Mouse (Mus musculus) midbrain, embryonic 11.5 days (tissue): ENCODE data around the gene Mapk11. TPM values are rescaled to one million over a fixed set of nuclear protein-coding genes. Genes with fewer than 3 reads are reported as not detected.

ENCODE experiments used
- ATAC-seq: fragments of 200-750 bp; cut with Nextera tagmentation; 2 replicates; pipeline ENCODE4 v1.8.0; 2017; ENCODE audit warnings: moderate TSS enrichment, moderate library complexity; ENCODE audit not compliant: low FRiP score
- DNase-seq: peaks from one replicate; pipeline ENCODE4 v3.0.0; 2015; ENCODE audit warnings: low spot score; ENCODE audit errors: missing footprints
- H3K27ac ChIP-seq: fragments of 300-500 bp; sonication (generic); 2 replicates; pipeline ENCODE4 v1.5.1; 2014; ENCODE audit warnings: low read depth, low read length
- H3K27me3 ChIP-seq: fragments of 300-500 bp; sonication (generic); 2 replicates; pipeline ENCODE4 v1.6.1; 2014; ENCODE audit warnings: mild to moderate bottlenecking, low read length, moderate library complexity, mixed read lengths; ENCODE audit not compliant: control insufficient read depth, insufficient read depth
- H3K36me3 ChIP-seq: fragments of 300-500 bp; sonication (generic); 2 replicates; pipeline ENCODE4 v1.6.1; 2014; ENCODE audit warnings: mild to moderate bottlenecking, low read length, moderate library complexity, mixed read lengths; ENCODE audit not compliant: control insufficient read depth, insufficient read depth
- H3K4me1 ChIP-seq: fragments of 300-500 bp; sonication (generic); 2 replicates; pipeline ENCODE4 v1.6.1; 2014; ENCODE audit warnings: low read length; ENCODE audit not compliant: control insufficient read depth, insufficient read depth
- H3K4me2 ChIP-seq: fragments of 300-500 bp; sonication (generic); 2 replicates; pipeline ENCODE4 v1.6.1; 2014; ENCODE audit warnings: mild to moderate bottlenecking, moderate library complexity
- H3K4me3 ChIP-seq: fragments of 300-500 bp; sonication (generic); 2 replicates; pipeline ENCODE4 v1.5.1; 2014; ENCODE audit warnings: low read depth, low read length
- H3K9ac ChIP-seq: fragments of 300-500 bp; sonication (generic); 2 replicates; pipeline ENCODE4 v1.6.1; 2014; ENCODE audit warnings: low read length
- H3K9me3 ChIP-seq: fragments of 300-500 bp; sonication (generic); 2 replicates; pipeline ENCODE4 v1.6.1; 2016; ENCODE audit warnings: low read length; ENCODE audit not compliant: control insufficient read depth
- WGBS: fragments of 180-500 bp; shearing (Covaris S2); extraction: QIAGEN DNeasy Blood & Tissue Kit; methylation state at CpG from one replicate; pipeline ENCODE4 v1.1.7; 2014; 5-methylcytosine and 5-hydroxymethylcytosine counted together
- polyA plus RNA-seq: library from polyadenylated mRNA; unstranded; fragments of >200 nt; fragmentation: Nextera tagmentation; extraction: Ambion mirVana; gene quantifications from 2 replicates; pipeline ENCODE4 v1.2.1, GENCODE M21; 2014

Mapk11 gene
- polyA plus RNA-seq, 1 experiment from 2014 or later, result 40.6 TPM

- Histone ChIP-seq H3K4me2 (no peak overlapping the region), H3K4me1 (no peaks in the 10 kb centered on the region), H3K9ac (no peak overlapping the region), H3K27me3 (no peaks in the 10 kb centered on the region), H3K4me3 (no peak overlapping the region), H3K27ac (no peak overlapping the region), H3K36me3 (peaks cover 26% of the 10 kb centered on the region), H3K9me3 (no peaks in the 10 kb centered on the region)
- DNase-seq (peak; percentile 83), ATAC-seq (no peak)
- 78% methylated on average over 9 of the region's 9 CpGs for WGBS
These were observed 39.3 kb downstream of the Mapk11 start for GRCm38 (mm10) chr15:89110147-89110546.

- 88% methylated on average over 1 of the region's 1 CpGs for WGBS
- no peaks in the 10 kb centered on the region for H3K27me3 ChIP-seq
- no peak overlapping the region for H3K4me2 ChIP-seq
- H3K4me3 ChIP-seq, result no peak overlapping the region
- H3K27ac ChIP-seq, result no peak overlapping the region
- peaks cover 34% of the 10 kb centered on the region for H3K36me3 ChIP-seq
- no peak overlapping the region for H3K9ac ChIP-seq
- DNase-seq (no peak), ATAC-seq (no peak)
- H3K9me3 ChIP-seq, result no peaks in the 10 kb centered on the region
- no peaks in the 10 kb centered on the region for H3K4me1 ChIP-seq
These were observed 42.5 kb downstream of the Mapk11 start for GRCm38 (mm10) chr15:89106976-89107375.

- 95% methylated on average over 13 of the region's 13 CpGs for WGBS
- no peak overlapping the region for H3K9ac ChIP-seq
- H3K4me3 ChIP-seq, result no peak overlapping the region
- no peaks in the 10 kb centered on the region for H3K27me3 ChIP-seq
- H3K4me2 ChIP-seq, result no peak overlapping the region
- H3K36me3 ChIP-seq, result peaks cover 40% of the 10 kb centered on the region
- no peak for DNase-seq
- H3K27ac ChIP-seq, result no peak overlapping the region
- no peaks in the 10 kb centered on the region for H3K4me1 ChIP-seq
- ATAC-seq, result no peak
- no peaks in the 10 kb centered on the region for H3K9me3 ChIP-seq
These were observed 43.4 kb downstream of the Mapk11 start for GRCm38 (mm10) chr15:89106073-89106472.

GRCm38 (mm10) chr15:89104425-89104824 is 45.0 kb downstream of the Mapk11 start:
- Histone ChIP-seq H3K4me2 (no peak overlapping the region), H3K36me3 (peaks cover 48% of the 10 kb centered on the region), H3K27ac (no peak overlapping the region), H3K4me3 (no peak overlapping the region), H3K4me1 (no peaks in the 10 kb centered on the region), H3K9me3 (no peaks in the 10 kb centered on the region), H3K9ac (no peak overlapping the region), H3K27me3 (no peaks in the 10 kb centered on the region)
- DNase-seq, result no peak
- 93% methylated on average over 8 of the region's 8 CpGs for WGBS
- no peak for ATAC-seq

GRCm38 (mm10) chr15:89103921-89104320 is 45.5 kb downstream of the Mapk11 start:
- H3K9ac ChIP-seq, result no peak overlapping the region
- no peaks in the 10 kb centered on the region for H3K4me1 ChIP-seq
- no peak overlapping the region for H3K4me2 ChIP-seq
- H3K4me3 ChIP-seq, result no peak overlapping the region
- no peaks in the 10 kb centered on the region for H3K27me3 ChIP-seq
- no peak for ATAC-seq
- H3K36me3 ChIP-seq, result peaks cover 49% of the 10 kb centered on the region
- WGBS, result 89% methylated on average over 10 of the region's 10 CpGs
- no peak overlapping the region for H3K27ac ChIP-seq
- no peak for DNase-seq
- H3K9me3 ChIP-seq, result no peaks in the 10 kb centered on the region

GRCm38 (mm10) chr15:89102646-89103045 is 46.8 kb downstream of the Mapk11 start:
- WGBS, result 45% methylated on average over 5 of the region's 5 CpGs
- Histone ChIP-seq H3K4me1 (no peaks in the 10 kb centered on the region), H3K27me3 (no peaks in the 10 kb centered on the region), H3K4me2 (no peak overlapping the region), H3K27ac (no peak overlapping the region), H3K36me3 (peaks cover 51% of the 10 kb centered on the region), H3K9me3 (no peaks in the 10 kb centered on the region), H3K9ac (no peak overlapping the region), H3K4me3 (no peak overlapping the region)
- DNase-seq, result no peak
- ATAC-seq, result no peak

GRCm38 (mm10) chr15:89100823-89101222 is 48.6 kb downstream of the Mapk11 start:
- H3K4me2 ChIP-seq, result no peak overlapping the region
- peaks cover 57% of the 10 kb centered on the region for H3K36me3 ChIP-seq
- H3K27me3 ChIP-seq, result no peaks in the 10 kb centered on the region
- H3K4me3 ChIP-seq, result no peak overlapping the region
- no peaks in the 10 kb centered on the region for H3K4me1 ChIP-seq
- ATAC-seq (no peak), DNase-seq (no peak)
- no peaks in the 10 kb centered on the region for H3K9me3 ChIP-seq
- WGBS, result 94% methylated on average over 12 of the region's 12 CpGs
- H3K27ac ChIP-seq, result no peak overlapping the region
- H3K9ac ChIP-seq, result no peak overlapping the region

GRCm38 (mm10) chr15:89098616-89099015 is 50.8 kb downstream of the Mapk11 start:
- Histone ChIP-seq H3K27ac (no peak overlapping the region), H3K27me3 (no peaks in the 10 kb centered on the region), H3K4me1 (no peaks in the 10 kb centered on the region), H3K4me3 (no peak overlapping the region), H3K36me3 (peaks cover 55% of the 10 kb centered on the region), H3K9ac (no peak overlapping the region), H3K4me2 (no peak overlapping the region), H3K9me3 (no peaks in the 10 kb centered on the region)
- WGBS, result 89% methylated on average over 7 of the region's 7 CpGs
- ATAC-seq, result no peak
- DNase-seq, result no peak

- no peak for ATAC-seq
- H3K27me3 ChIP-seq, result no peaks in the 10 kb centered on the region
- H3K9me3 ChIP-seq, result no peaks in the 10 kb centered on the region
- H3K9ac ChIP-seq, result no peak overlapping the region
- no peak overlapping the region for H3K4me3 ChIP-seq
- no peaks in the 10 kb centered on the region for H3K4me1 ChIP-seq
- H3K4me2 ChIP-seq, result no peak overlapping the region
- no peak overlapping the region for H3K27ac ChIP-seq
- DNase-seq, result no peak
- H3K36me3 ChIP-seq, result peaks cover 57% of the 10 kb centered on the region
- WGBS, result 91% methylated on average over 5 of the region's 5 CpGs
These were observed 52.0 kb downstream of the Mapk11 start for GRCm38 (mm10) chr15:89097450-89097849.
